Mouse (Mus musculus) cerebellum, adult 11-12 months (tissue): ENCODE results near the gene Myh13.

Source experiments
- DNase-seq: peaks from one replicate; pipeline ENCODE4 v3.0.0; 2022

Myh13 gene

GRCm38 (mm10) chr11:67321358-67321757 lies at the start of gene Myh13:
Gene Myh13, plus strand, starts transcription at chr11:67321658.
- no peak for DNase-seq

- DNase-seq, result no peak
Observed at GRCm38 (mm10) chr11:67276601-67277174, 44.8 kb upstream of the Myh13 start, which contains the start of gene Myh8. Gene Myh8, plus strand, starts transcription at chr11:67277124.

- DNase-seq, result no peak
Observed at GRCm38 (mm10) chr11:67293440-67293839, 28.0 kb upstream of the Myh13 start.

- DNase-seq, result no peak
Observed at GRCm38 (mm10) chr11:67313733-67314452, 7.6 kb upstream of the Myh13 start.

GRCm38 (mm10) chr11:67326536-67326935 lies 5.1 kb downstream of the Myh13 start:
- no peak for DNase-seq

- no peak for DNase-seq
Observed at GRCm38 (mm10) chr11:67344556-67344955, 23.1 kb downstream of the Myh13 start.

GRCm38 (mm10) chr11:67345186-67345855 lies 23.9 kb downstream of the Myh13 start:
- DNase-seq, result peak; percentile 54

- no peak for DNase-seq
Observed at GRCm38 (mm10) chr11:67345856-67346236, 24.4 kb downstream of the Myh13 start.

GRCm38 (mm10) chr11:67350153-67350768 lies 28.8 kb downstream of the Myh13 start:
- peak; percentile 48 for DNase-seq

- DNase-seq, result no peak
Observed at GRCm38 (mm10) chr11:67353011-67353410, 31.6 kb downstream of the Myh13 start.

GRCm38 (mm10) chr11:67358031-67358430 lies 36.6 kb downstream of the Myh13 start:
- no peak for DNase-seq

GRCm38 (mm10) chr11:67362236-67362635 lies 40.8 kb downstream of the Myh13 start:
- no peak for DNase-seq

GRCm38 (mm10) chr11:67364551-67364950 lies 43.1 kb downstream of the Myh13 start:
- peak; percentile 54 for DNase-seq

- DNase-seq, result no peak
Observed at GRCm38 (mm10) chr11:67364986-67365721, 43.7 kb downstream of the Myh13 start.

GRCm38 (mm10) chr11:67366936-67367335 lies 45.5 kb downstream of the Myh13 start:
- no peak for DNase-seq

GRCm38 (mm10) chr11:67373333-67373732 lies 51.9 kb downstream of the Myh13 start:
- peak; percentile 8 for DNase-seq

- no peak for DNase-seq
Observed at GRCm38 (mm10) chr11:67376308-67376707, 54.9 kb downstream of the Myh13 start.

GRCm38 (mm10) chr11:67379703-67380510 lies 58.4 kb downstream of the Myh13 start:
- no peak for DNase-seq

GRCm38 (mm10) chr11:67381833-67382232 lies 60.4 kb downstream of the Myh13 start:
- no peak for DNase-seq

- DNase-seq, result no peak
Observed at GRCm38 (mm10) chr11:67384653-67385052, 63.2 kb downstream of the Myh13 start.

- no peak for DNase-seq
Observed at GRCm38 (mm10) chr11:67386815-67387415, 65.5 kb downstream of the Myh13 start.
